Mouse (Mus musculus): Measurements from ENCODE around the gene Gapvd1. TPM values are rescaled to one million over a fixed set of nuclear protein-coding genes. Genes with fewer than 3 reads are reported as not detected.

The Gapvd1 gene
- polyA plus RNA-seq, 1 experiment from 2014 or later = 104 TPM

GRCm38 (mm10) chr2:34684076-34684870, 70.8 kb downstream of the Gapvd1 start:
- no peaks in the 10 kb centered on the region for H3K27me3 ChIP-seq
- ATAC-seq (ENCODE audit: insufficient number of reproducible peaks, insufficient read depth, low FRiP score, low TSS enrichment, low read depth) = no peak
- H3K9me3 ChIP-seq = no peaks in the 10 kb centered on the region
- no peaks in the 10 kb centered on the region for H3K4me1 ChIP-seq (replicated peaks)
- no peak overlapping the region for H3K4me3 ChIP-seq (replicated peaks)
- H3K27ac ChIP-seq = no peak overlapping the region
- H3K36me3 ChIP-seq = peaks cover 79% of the 10 kb centered on the region
- no peak overlapping the region for H3K4me2 ChIP-seq
- WGBS = 92% methylated on average over 9 of the region's 9 CpGs
- H3K9ac ChIP-seq (replicated peaks) = no peak overlapping the region

- Histone ChIP-seq H3K27ac (no peak overlapping the region), H3K27me3 (no peaks in the 10 kb centered on the region), H3K4me3 (replicated peaks) (no peak overlapping the region), H3K9ac (replicated peaks) (no peak overlapping the region), H3K9me3 (no peaks in the 10 kb centered on the region), H3K4me1 (replicated peaks) (0 out of 2 replicates have a peak, but pooled peaks cover 2% of the 10 kb centered on the region), H3K36me3 (peaks cover 69% of the 10 kb centered on the region), H3K4me2 (no peak overlapping the region)
- WGBS = 84% methylated on average over 4 of the region's 4 CpGs
- no peak for ATAC-seq (ENCODE audit: insufficient number of reproducible peaks, insufficient read depth, low FRiP score, low TSS enrichment, low read depth)
Measured at GRCm38 (mm10) chr2:34677976-34678375, 77.1 kb downstream of the Gapvd1 start.

- H3K9me3 ChIP-seq = no peaks in the 10 kb centered on the region
- H3K4me1 ChIP-seq (replicated peaks) = 0 out of 2 replicates have a peak, but pooled peaks cover 4% of the 10 kb centered on the region
- no peaks in the 10 kb centered on the region for H3K27me3 ChIP-seq
- peaks cover 60% of the 10 kb centered on the region for H3K36me3 ChIP-seq
- H3K27ac ChIP-seq = no peak overlapping the region
- WGBS = 90% methylated on average over 8 of the region's 8 CpGs
- no peak overlapping the region for H3K4me3 ChIP-seq (replicated peaks)
- ATAC-seq (ENCODE audit: insufficient number of reproducible peaks, insufficient read depth, low FRiP score, low TSS enrichment, low read depth) = no peak
- no peak overlapping the region for H3K4me2 ChIP-seq
- no peak overlapping the region for H3K9ac ChIP-seq (replicated peaks)
Measured at GRCm38 (mm10) chr2:34677061-34677460, 78.0 kb downstream of the Gapvd1 start.

- Histone ChIP-seq H3K4me3 (replicated peaks) (no peak overlapping the region), H3K9me3 (no peaks in the 10 kb centered on the region), H3K4me2 (no peak overlapping the region), H3K27me3 (peaks cover 11% of the 10 kb centered on the region; the same call in 1 of the 2 replicates), H3K27ac (no peak overlapping the region), H3K36me3 (peaks cover 47% of the 10 kb centered on the region), H3K9ac (replicated peaks) (no peak overlapping the region), H3K4me1 (replicated peaks) (peaks cover 16% of the 10 kb centered on the region; the same call in 1 of the 2 replicates)
- 87% methylated on average over 11 of the region's 11 CpGs for WGBS
- ATAC-seq (ENCODE audit: insufficient number of reproducible peaks, insufficient read depth, low FRiP score, low TSS enrichment, low read depth) = no peak
Measured at GRCm38 (mm10) chr2:34673846-34674245, 81.2 kb downstream of the Gapvd1 start.

GRCm38 (mm10) chr2:34671385-34672026, 83.5 kb downstream of the Gapvd1 start:
- Histone ChIP-seq H3K4me3 (replicated peaks) (peak overlapping the region; percentile 47), H3K27ac (no peak overlapping the region), H3K27me3 (peaks cover 31% of the 10 kb centered on the region), H3K4me2 (peak overlapping the region; percentile 79), H3K9me3 (no peaks in the 10 kb centered on the region), H3K36me3 (peaks cover 24% of the 10 kb centered on the region), H3K9ac (replicated peaks) (peak overlapping the region; percentile 65), H3K4me1 (replicated peaks) (peaks cover 19% of the 10 kb centered on the region; the same call in 1 of the 2 replicates)
- ATAC-seq (ENCODE audit: insufficient number of reproducible peaks, insufficient read depth, low FRiP score, low TSS enrichment, low read depth) = no peak
- 27% methylated on average over 31 of the region's 31 CpGs for WGBS

GRCm38 (mm10) chr2:34670470-34670869, 84.6 kb downstream of the Gapvd1 start:
- peaks cover 31% of the 10 kb centered on the region for H3K27me3 ChIP-seq
- H3K4me1 ChIP-seq (replicated peaks) = peaks cover 19% of the 10 kb centered on the region; the same call in 1 of the 2 replicates
- no peak overlapping the region for H3K4me3 ChIP-seq (replicated peaks)
- no peaks in the 10 kb centered on the region for H3K9me3 ChIP-seq
- ATAC-seq (ENCODE audit: insufficient number of reproducible peaks, insufficient read depth, low FRiP score, low TSS enrichment, low read depth) = no peak
- no peak overlapping the region for H3K27ac ChIP-seq
- H3K36me3 ChIP-seq = peaks cover 14% of the 10 kb centered on the region
- WGBS = 76% methylated on average over 6 of the region's 6 CpGs
- H3K9ac ChIP-seq (replicated peaks) = no peak overlapping the region
- no peak overlapping the region for H3K4me2 ChIP-seq

GRCm38 (mm10) chr2:34669203-34669746, 85.8 kb downstream of the Gapvd1 start:
- 65% methylated on average over 8 of the region's 8 CpGs for WGBS

GRCm38 (mm10) chr2:34668440-34669191, 86.4 kb downstream of the Gapvd1 start:
- H3K4me1 ChIP-seq (replicated peaks) = peaks cover 19% of the 10 kb centered on the region; the same call in 1 of the 2 replicates
- H3K9me3 ChIP-seq = no peaks in the 10 kb centered on the region
- WGBS = 42% methylated on average over 17 of the region's 17 CpGs
- no peak for ATAC-seq (ENCODE audit: insufficient number of reproducible peaks, insufficient read depth, low FRiP score, low TSS enrichment, low read depth)
- no peak overlapping the region; the same call in 1 of the 2 replicates for H3K9ac ChIP-seq (replicated peaks)
- H3K27ac ChIP-seq = no peak overlapping the region
- H3K36me3 ChIP-seq = no peaks in the 10 kb centered on the region
- no peak overlapping the region; the same call in 1 of the 2 replicates for H3K4me2 ChIP-seq
- no peak overlapping the region for H3K4me3 ChIP-seq (replicated peaks)
- peaks cover 31% of the 10 kb centered on the region for H3K27me3 ChIP-seq

More at GRCm38 (mm10) chr2:34669203-34669746, 85.8 kb downstream of the Gapvd1 start:
- Histone ChIP-seq H3K4me3 (replicated peaks) (no peak overlapping the region), H3K9me3 (no peaks in the 10 kb centered on the region), H3K4me2 (no peak overlapping the region), H3K36me3 (peaks cover 5% of the 10 kb centered on the region), H3K27ac (no peak overlapping the region), H3K4me1 (replicated peaks) (peaks cover 19% of the 10 kb centered on the region; the same call in 1 of the 2 replicates), H3K27me3 (peaks cover 31% of the 10 kb centered on the region), H3K9ac (replicated peaks) (no peak overlapping the region)
- no peak for ATAC-seq (ENCODE audit: insufficient number of reproducible peaks, insufficient read depth, low FRiP score, low TSS enrichment, low read depth)

GRCm38 (mm10) chr2:34667820-34668219, 87.2 kb downstream of the Gapvd1 start:
- WGBS = 33% methylated on average over 10 of the region's 10 CpGs
- Histone ChIP-seq H3K36me3 (no peaks in the 10 kb centered on the region), H3K4me2 (no peak overlapping the region), H3K4me1 (replicated peaks) (peaks cover 17% of the 10 kb centered on the region; the same call in 1 of the 2 replicates), H3K27me3 (peaks cover 31% of the 10 kb centered on the region), H3K9ac (replicated peaks) (no peak overlapping the region; the same call in 1 of the 2 replicates), H3K4me3 (replicated peaks) (no peak overlapping the region), H3K27ac (no peak overlapping the region), H3K9me3 (no peaks in the 10 kb centered on the region)
- no peak for ATAC-seq (ENCODE audit: insufficient number of reproducible peaks, insufficient read depth, low FRiP score, low TSS enrichment, low read depth)

GRCm38 (mm10) chr2:34647410-34647809, 107.6 kb downstream of the Gapvd1 start:
- Histone ChIP-seq H3K4me2 (no peak overlapping the region), H3K27ac (no peak overlapping the region), H3K4me1 (replicated peaks) (peaks cover 10% of the 10 kb centered on the region), H3K4me3 (replicated peaks) (no peak overlapping the region), H3K9ac (replicated peaks) (no peak overlapping the region), H3K27me3 (peaks cover 17% of the 10 kb centered on the region), H3K9me3 (0 out of 2 replicates have a peak, but pooled peaks cover 4% of the 10 kb centered on the region), H3K36me3 (no peaks in the 10 kb centered on the region)
- WGBS = 70% methylated on average over 11 of the region's 11 CpGs
- no peak for ATAC-seq (ENCODE audit: insufficient number of reproducible peaks, insufficient read depth, low FRiP score, low TSS enrichment, low read depth)

Measured in limb, embryonic 12.5 days (tissue).